Mouse (Mus musculus) ovary, postnatal 14 days (tissue): ENCODE measurements around the gene Ipo9.

ENCODE experiments used
- DNase-seq: peaks from one replicate; pipeline ENCODE4 v3.0.0; 2022; ENCODE audit warnings: low spot score

Ipo9 gene

DNA sequence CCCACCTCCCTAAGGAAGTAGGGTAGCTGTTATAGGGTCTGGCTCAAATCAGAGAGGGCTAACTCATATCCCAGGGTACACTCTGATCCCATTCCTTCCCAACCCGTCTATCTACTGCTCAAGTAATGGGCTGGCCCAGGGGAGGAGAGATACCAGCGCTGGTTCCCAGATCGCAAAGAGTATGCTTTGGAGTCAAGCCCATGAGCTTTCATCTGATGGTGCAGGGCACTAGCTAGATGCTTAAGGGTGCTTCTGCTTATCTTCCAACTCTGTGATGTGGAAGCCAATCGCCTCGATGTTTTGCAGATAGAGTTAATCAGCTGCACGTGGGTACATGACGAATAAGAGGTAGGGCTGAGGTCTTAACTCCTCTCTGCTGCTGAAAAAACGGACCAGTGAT, 62.7 kb downstream of the Ipo9 start:
- no peak for DNase-seq

DNA sequence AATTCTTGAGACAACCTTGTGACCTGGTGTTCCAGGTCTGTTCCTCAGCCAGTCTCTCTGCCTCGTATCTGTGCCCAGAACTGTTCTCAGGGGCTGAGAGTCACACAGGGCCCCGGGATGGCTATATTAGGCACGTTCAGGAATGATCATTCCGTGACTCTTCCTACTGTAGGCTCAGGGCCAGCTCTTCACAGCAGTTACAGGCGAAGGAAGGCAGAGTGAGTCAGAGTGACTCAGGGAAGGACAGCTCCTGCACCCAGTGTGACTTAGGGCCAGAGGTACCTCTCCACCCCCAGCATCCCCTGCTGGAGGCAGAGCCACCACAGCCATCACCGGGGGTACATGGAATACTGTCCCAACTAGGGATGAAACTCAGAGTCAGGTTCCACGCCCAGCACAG, 63.3 kb downstream of the Ipo9 start:
- DNase-seq: no peak

DNA sequence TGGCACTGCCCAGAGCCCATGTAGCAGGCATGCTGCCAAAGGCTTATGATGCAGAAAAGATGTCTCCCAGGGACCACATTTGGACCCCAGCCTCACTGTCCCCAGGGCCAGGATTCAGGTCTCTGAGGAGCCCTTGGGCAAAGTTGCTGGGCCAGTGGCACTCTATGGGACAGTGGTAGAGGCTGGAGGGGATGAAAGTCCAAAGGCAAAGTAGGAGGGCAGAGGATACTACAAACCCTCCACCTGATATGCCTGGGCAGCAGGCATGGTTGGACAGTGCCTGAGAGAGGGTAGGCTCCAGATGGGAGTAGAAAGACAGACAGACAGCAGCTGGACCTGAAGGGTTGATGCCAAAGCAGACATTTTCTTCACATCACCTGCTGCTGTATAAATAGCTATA, 63.9 kb downstream of the Ipo9 start:
- DNase-seq: no peak

DNA sequence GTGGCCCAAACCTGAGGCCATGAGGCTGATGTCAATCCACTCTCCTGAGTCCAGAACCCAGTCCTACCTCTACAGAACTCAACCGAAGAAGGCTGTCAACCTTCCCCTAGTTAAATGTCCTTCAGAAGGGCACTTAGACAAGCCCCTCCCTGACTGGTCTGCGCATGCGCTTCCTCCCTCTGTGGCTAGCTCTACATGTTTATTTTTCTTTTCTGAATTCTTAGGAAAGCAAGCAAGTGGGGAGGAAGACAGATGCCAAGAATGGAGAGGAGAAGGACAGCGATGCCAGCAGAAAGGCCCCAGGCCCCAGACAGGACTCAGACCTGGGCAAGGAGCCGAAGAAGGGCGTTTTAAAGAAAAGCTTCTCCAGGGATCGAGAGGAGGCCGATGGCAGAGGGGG, 66.9 kb downstream of the Ipo9 start:
- no peak for DNase-seq

DNA sequence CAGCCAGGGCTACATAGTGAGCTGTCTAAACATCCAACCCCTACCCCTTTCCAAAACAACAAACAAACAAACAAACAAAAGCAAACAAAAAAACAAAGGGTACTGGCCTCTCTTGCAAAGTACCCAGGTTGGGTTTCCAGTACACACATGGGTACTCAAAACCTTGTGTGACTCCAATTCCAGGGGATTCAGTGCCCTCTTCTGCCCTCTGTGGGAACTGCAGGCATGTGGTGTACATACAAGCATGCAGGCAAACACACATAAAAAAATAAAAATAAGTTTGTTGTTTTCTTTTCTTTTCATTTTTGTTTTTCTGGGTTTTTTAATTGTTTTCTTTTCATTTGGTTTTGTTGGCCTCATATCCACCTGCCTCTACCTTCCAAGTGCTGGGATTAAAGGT, 68.2 kb downstream of the Ipo9 start:
- DNase-seq: no peak

DNA sequence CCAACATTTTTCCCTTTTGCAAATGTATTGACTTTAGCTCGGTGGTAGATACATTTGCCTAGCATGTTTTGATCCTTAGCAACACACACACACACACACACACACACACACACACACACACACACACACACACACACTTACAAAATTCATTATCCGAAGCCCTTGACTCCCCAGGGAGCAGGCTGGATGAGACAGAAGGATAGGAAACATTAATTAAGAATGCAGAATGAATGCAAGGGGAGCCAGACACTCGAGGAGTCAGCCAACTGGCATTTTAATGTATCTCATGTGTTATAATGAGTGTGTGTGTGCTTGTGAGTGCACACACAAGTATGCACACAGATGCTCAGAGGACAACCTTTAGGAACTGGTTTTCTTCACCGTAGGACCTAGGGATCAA, 68.8 kb downstream of the Ipo9 start:
- no peak for DNase-seq

DNA sequence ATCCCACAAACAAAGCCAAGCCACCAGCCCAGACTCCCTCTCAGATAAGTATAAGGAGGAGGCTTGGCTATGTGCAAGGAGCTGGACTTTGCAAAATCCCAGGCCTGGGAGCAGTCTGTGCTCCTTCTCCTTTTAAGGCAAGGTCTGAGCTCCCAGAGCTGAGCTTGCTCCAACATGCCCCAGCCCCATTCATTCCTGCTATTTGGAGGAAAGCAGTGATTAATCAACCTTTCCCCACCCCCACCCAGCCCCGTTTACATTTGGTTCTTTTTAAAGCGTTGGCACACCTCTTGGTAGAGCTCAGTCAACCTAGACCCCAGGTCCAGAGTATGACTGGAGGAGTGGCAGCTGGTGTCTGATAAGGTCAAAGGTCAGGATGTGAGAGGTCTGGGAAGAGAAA, 71.2 kb downstream of the Ipo9 start:
- no peak for DNase-seq

DNA sequence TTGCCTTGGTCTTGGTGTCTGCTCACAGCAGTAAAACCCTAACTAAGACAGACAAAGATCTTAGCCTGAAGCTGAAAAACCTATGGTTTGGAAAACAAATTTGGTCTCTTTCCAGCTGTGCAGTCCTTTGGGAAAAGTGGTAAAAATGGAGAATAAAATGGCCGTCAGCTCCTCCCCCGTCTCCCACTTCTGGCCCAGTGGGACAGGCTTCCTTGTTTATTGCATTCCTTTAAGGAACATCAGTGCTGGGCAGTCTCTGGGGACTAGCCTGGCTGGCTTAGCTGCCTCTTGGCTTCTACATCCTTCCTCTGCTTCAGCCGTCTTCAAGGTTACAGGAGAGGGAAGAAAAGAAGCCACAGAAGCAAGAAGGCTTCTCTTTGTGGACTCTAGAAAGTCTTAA, 78.3 kb downstream of the Ipo9 start:
- no peak for DNase-seq

DNA sequence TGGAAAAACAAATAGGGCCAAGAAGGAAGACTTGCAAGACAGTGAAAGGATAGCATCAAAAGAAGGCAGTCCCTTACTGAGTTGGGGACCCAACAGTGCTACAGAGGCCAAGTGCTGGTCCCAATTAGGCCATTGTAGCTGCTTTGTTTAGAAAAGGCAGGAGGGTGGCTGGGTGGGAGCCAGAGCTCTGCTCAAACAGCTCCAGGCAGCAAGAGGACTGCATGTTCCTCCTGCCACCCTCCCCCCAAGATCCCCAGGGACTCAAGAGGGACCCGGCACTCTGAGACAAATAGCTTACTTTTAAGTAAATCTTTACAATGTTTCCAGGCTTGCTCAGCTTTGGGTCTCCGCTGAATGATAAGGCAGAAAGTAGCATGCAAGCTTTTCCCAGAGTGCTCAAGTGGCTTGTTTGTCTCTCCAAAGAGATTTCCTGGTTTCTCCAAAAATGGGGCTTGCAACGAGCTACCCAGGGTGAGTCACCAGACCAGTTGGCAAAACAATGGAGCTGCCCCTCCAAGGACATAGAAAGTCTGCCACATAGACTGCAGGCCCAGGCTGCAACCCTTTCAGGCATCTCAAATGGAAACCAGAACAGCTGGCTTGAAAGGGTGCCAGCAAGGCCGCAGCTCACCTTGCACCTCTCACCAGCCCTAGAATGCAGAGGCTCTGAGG, 82.7 kb downstream of the Ipo9 start:
- DNase-seq: no peak

DNA sequence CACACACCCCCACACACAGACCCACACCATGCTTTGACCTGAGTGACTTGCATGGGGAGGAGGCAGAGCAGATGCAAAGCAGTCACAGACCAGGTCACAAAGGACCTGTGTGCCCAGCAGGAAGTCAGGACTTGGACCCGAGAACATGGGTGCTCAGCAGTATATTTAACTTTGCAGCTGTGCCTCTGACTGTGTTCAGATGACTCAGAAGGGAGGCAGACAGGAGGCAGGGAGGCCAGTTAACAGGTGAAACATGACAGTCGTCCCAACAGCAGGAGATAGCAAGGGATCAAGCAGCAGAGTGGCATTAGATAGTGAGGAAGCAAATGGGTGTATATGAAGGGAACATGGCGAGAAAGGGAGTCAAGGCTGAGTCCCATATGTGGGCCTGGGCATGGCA, 83.4 kb downstream of the Ipo9 start:
- no peak for DNase-seq

DNA sequence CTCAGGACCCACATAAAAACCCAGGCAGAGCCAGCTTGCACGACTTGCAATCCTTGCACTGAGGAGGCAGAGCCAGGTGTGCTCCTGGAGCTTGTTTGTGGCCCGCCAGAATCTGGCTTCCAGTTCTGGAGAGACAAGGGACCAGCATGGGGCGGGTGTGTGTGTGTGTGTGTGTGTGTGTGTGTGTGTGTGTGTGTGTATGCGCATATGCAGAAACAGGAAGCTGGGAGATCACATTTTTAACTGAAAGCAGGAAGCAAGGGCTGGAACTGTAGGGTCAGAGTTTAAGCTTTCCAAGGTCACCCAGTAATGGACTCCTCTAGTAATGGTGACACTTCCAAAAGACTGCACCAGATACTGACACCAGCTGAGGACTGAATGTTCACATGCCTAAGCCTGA, 86.3 kb downstream of the Ipo9 start:
- no peak for DNase-seq

DNA sequence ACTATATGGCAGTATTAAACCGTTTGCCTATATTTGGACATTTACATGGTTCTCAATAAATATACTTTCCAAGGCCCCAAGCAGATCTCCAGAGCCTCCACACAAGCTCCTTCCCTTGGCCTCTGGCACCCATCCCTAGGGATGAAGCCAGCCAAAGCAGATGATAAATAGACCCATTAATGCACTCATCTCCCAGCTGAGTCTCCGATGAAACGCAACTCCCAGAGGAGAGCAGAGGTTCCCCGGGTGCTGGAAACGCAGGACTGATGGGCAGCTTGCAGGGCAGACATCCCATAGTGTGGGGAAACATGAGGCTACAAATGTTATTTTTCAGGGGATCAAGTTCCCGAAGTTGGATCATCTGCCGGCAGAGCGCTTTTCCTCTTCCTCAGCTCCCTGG, 88.4 kb downstream of the Ipo9 start:
- no peak for DNase-seq
